Mouse (Mus musculus) stomach, postnatal 0 days (tissue): ENCODE measurements around the gene Bcas3. TPM values are rescaled to one million over a fixed set of nuclear protein-coding genes. Genes with fewer than 3 reads are reported as not detected.
A peak's percentile ranks its signal among the peaks of the same experiment; 100 is the strongest.

Source experiments
- ATAC-seq: fragments of 200-750 bp; cut with Nextera tagmentation; 2 replicates; pipeline ENCODE4 v1.8.0; 2017; ENCODE audit not compliant: low FRiP score, low TSS enrichment
- DNase-seq: peaks from one replicate; pipeline ENCODE4 v3.0.0-alpha.2; 2016; ENCODE audit warnings: low spot score
- H3K27ac ChIP-seq: fragments of 300-500 bp; sonication (generic); replicated peaks from 2 replicates; pipeline ENCODE4 v1.5.1; 2014; ENCODE audit warnings: mild to moderate bottlenecking, control low read depth
- H3K27me3 ChIP-seq: fragments of 300-500 bp; sonication (generic); 2 replicates; pipeline ENCODE4 v1.6.1; 2014; ENCODE audit warnings: low read length; ENCODE audit not compliant: control insufficient read depth, insufficient read depth
- H3K36me3 ChIP-seq: fragments of 300-500 bp; sonication (generic); 2 replicates; pipeline ENCODE4 v1.6.1; 2014; ENCODE audit warnings: low read length, mixed read lengths; ENCODE audit not compliant: control insufficient read depth, insufficient read depth
- H3K4me1 ChIP-seq: fragments of 300-500 bp; sonication (generic); replicated peaks from 2 replicates; pipeline ENCODE4 v1.6.1; 2014; ENCODE audit warnings: antibody characterized with exemption; ENCODE audit not compliant: control insufficient read depth, insufficient read depth
- H3K4me2 ChIP-seq: fragments of 300-500 bp; sonication (generic); replicated peaks from 2 replicates; pipeline ENCODE4 v1.6.1; 2014; ENCODE audit warnings: low read depth, mild to moderate bottlenecking, control low read depth, moderate library complexity
- H3K4me3 ChIP-seq: fragments of 300-500 bp; sonication (generic); 2 replicates; pipeline ENCODE4 v1.5.1; 2014; ENCODE audit warnings: low read depth, low read length, control low read depth
- H3K9ac ChIP-seq: fragments of 300-500 bp; sonication (generic); 2 replicates; pipeline ENCODE4 v1.6.1; 2014; ENCODE audit warnings: mild to moderate bottlenecking, low read length, control low read depth, mixed read lengths
- H3K9me3 ChIP-seq: fragments of 300-500 bp; sonication (generic); 2 replicates; pipeline ENCODE4 v1.6.1; 2016; ENCODE audit warnings: low read length; ENCODE audit not compliant: control insufficient read depth
- CTCF ChIP-seq: IDR thresholded peaks from 2 replicates; pipeline ENCODE4 v1.5.1; 2016; ENCODE audit warnings: antibody characterized with exemption, low read depth, mild to moderate bottlenecking, moderate library complexity
- EP300 ChIP-seq: optimal IDR thresholded peaks from 2 replicates; pipeline ENCODE3; 2016; ENCODE audit warnings: antibody characterized with exemption
- WGBS: fragments of 180-500 bp; shearing (Covaris S2); extraction: QIAGEN DNeasy Blood & Tissue Kit; methylation state at CpG from one replicate; pipeline ENCODE4 v1.1.7; 2014; 5-methylcytosine and 5-hydroxymethylcytosine counted together
- polyA plus RNA-seq: library from polyadenylated mRNA; unstranded; fragments of >200 nt; fragmentation: Nextera tagmentation; extraction: Ambion mirVana; gene quantifications from 2 replicates; pipeline ENCODE4 v1.2.1, GENCODE M21; 2015

Bcas3 gene
- polyA plus RNA-seq, 1 experiment from 2014 or later: 16.5 TPM

DNA sequence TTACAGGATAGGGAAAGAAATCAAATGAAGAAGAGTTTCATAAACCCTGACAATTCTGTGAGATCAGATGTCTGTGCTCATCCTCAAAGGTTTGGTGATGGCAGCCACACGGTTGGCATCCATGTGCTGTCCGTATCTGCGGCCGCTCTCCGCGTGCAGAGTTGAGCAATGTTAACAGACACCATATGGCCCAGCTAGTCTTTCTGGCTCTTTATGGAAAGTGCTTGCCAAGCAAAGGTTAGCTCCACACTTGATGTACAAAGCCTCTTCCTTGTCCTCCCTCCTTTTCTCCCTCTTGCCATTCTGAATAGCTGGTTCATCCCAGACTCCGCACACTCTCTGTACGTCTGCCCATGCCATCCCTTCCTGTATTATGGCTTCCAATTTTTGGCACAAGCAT, 269.0 kb downstream of the Bcas3 start:
- Histone ChIP-seq H3K27ac (no peak overlapping the region), H3K9ac (no peak overlapping the region), H3K4me2 (no peak overlapping the region), H3K9me3 (no peaks in the 10 kb centered on the region), H3K27me3 (no peaks in the 10 kb centered on the region), H3K4me1 (no peaks in the 10 kb centered on the region), H3K36me3 (no peaks in the 10 kb centered on the region), H3K4me3 (no peak overlapping the region)
- ATAC-seq (no peak), DNase-seq (no peak)
- no peak for TF ChIP-seq EP300
- 72% methylated on average over 8 of the region's 8 CpGs for WGBS

- no peak overlapping the region for H3K27ac ChIP-seq
- no peak overlapping the region for H3K9ac ChIP-seq
- no peaks in the 10 kb centered on the region for H3K9me3 ChIP-seq
- H3K4me3 ChIP-seq: no peak overlapping the region
- ATAC-seq (no peak), DNase-seq (no peak)
- no peaks in the 10 kb centered on the region for H3K36me3 ChIP-seq
- 78% methylated on average over 5 of the region's 5 CpGs for WGBS
- no peaks in the 10 kb centered on the region for H3K27me3 ChIP-seq
- H3K4me1 ChIP-seq: no peaks in the 10 kb centered on the region
- H3K4me2 ChIP-seq: no peak overlapping the region
- TF ChIP-seq EP300 (no peak), CTCF (peak; percentile 14; the same call in 1 of the 2 replicates)
Observed at GRCm38 (mm10) chr11:85625206-85625605, 272.2 kb downstream of the Bcas3 start.

GRCm38 (mm10) chr11:85626846-85627245, 273.9 kb downstream of the Bcas3 start:
- Histone ChIP-seq H3K4me1 (no peaks in the 10 kb centered on the region), H3K36me3 (no peaks in the 10 kb centered on the region), H3K9me3 (no peaks in the 10 kb centered on the region), H3K27me3 (no peaks in the 10 kb centered on the region), H3K4me3 (no peak overlapping the region), H3K4me2 (no peak overlapping the region), H3K27ac (no peak overlapping the region), H3K9ac (no peak overlapping the region)
- ATAC-seq (no peak), DNase-seq (no peak)
- TF ChIP-seq EP300 (no peak), CTCF (peak; percentile 60)
- WGBS: 78% methylated on average over 2 of the region's 2 CpGs

GRCm38 (mm10) chr11:85627405-85627804, 274.4 kb downstream of the Bcas3 start:
- H3K27ac ChIP-seq: no peak overlapping the region
- no peak overlapping the region for H3K4me3 ChIP-seq
- TF ChIP-seq EP300: no peak
- TF ChIP-seq CTCF: no peak
- H3K27me3 ChIP-seq: no peaks in the 10 kb centered on the region
- DNase-seq: no peak
- ATAC-seq: no peak
- 74% methylated on average over 3 of the region's 3 CpGs for WGBS
- no peak overlapping the region for H3K9ac ChIP-seq
- H3K9me3 ChIP-seq: no peaks in the 10 kb centered on the region
- H3K4me2 ChIP-seq: no peak overlapping the region
- no peaks in the 10 kb centered on the region for H3K36me3 ChIP-seq
- H3K4me1 ChIP-seq: no peaks in the 10 kb centered on the region

GRCm38 (mm10) chr11:85628303-85629063, 275.5 kb downstream of the Bcas3 start:
- WGBS: 46% methylated on average over 13 of the region's 13 CpGs
- Histone ChIP-seq H3K4me2 (no peak overlapping the region), H3K4me3 (no peak overlapping the region), H3K36me3 (no peaks in the 10 kb centered on the region), H3K9ac (no peak overlapping the region), H3K9me3 (no peaks in the 10 kb centered on the region), H3K4me1 (no peaks in the 10 kb centered on the region), H3K27ac (no peak overlapping the region), H3K27me3 (no peaks in the 10 kb centered on the region)
- TF ChIP-seq EP300 (no peak), CTCF (no peak)
- no peak for DNase-seq
- no peak for ATAC-seq

- TF ChIP-seq CTCF (no peak), EP300 (no peak)
- DNase-seq (no peak), ATAC-seq (no peak)
- H3K9ac ChIP-seq: no peak overlapping the region
- no peaks in the 10 kb centered on the region for H3K9me3 ChIP-seq
- no peaks in the 10 kb centered on the region for H3K4me1 ChIP-seq
- no peak overlapping the region for H3K4me2 ChIP-seq
- 67% methylated on average over 2 of the region's 2 CpGs for WGBS
- no peaks in the 10 kb centered on the region for H3K27me3 ChIP-seq
- no peaks in the 10 kb centered on the region for H3K36me3 ChIP-seq
- H3K4me3 ChIP-seq: no peak overlapping the region
- H3K27ac ChIP-seq: no peak overlapping the region
Observed at GRCm38 (mm10) chr11:85632568-85632981, 279.6 kb downstream of the Bcas3 start.
